Mouse (Mus musculus) testis, adult 2 months (tissue): ENCODE results near the gene Sox5. TPM values are rescaled to one million over a fixed set of nuclear protein-coding genes. Genes with fewer than 3 reads are reported as not detected.

Experiments used
- H3K27ac ChIP-seq: fragments of 200-500 bp; 2 replicates; pipeline ENCODE4 v1.5.1; 2012; ENCODE audit warnings: low read depth, low read length; ENCODE audit not compliant: control insufficient read depth, insufficient read depth
- H3K27me3 ChIP-seq: fragments of 200-500 bp; 2 replicates; pipeline ENCODE4 v1.6.1; 2012; ENCODE audit warnings: mild to moderate bottlenecking, low read length, moderate library complexity; ENCODE audit not compliant: control insufficient read depth, insufficient read depth
- H3K36me3 ChIP-seq: fragments of 200-500 bp; 2 replicates; pipeline ENCODE4 v1.6.1; 2012; ENCODE audit warnings: mild to moderate bottlenecking, low read length; ENCODE audit not compliant: control insufficient read depth, insufficient read depth
- H3K4me1 ChIP-seq: fragments of 200-500 bp; 2 replicates; pipeline ENCODE4 v1.6.1; 2012; ENCODE audit warnings: low read length; ENCODE audit not compliant: control insufficient read depth, insufficient read depth
- H3K4me3 ChIP-seq: fragments of 200-500 bp; 2 replicates; pipeline ENCODE4 v1.5.1; 2012; ENCODE audit warnings: low read depth, mild to moderate bottlenecking, low read length, moderate library complexity, mixed read lengths; ENCODE audit not compliant: control insufficient read depth
- CTCF ChIP-seq: fragments of 200-500 bp; IDR thresholded peaks from 2 replicates; pipeline ENCODE4 v1.5.1; 2012; ENCODE audit warnings: low read depth, mild to moderate bottlenecking, inconsistent platforms, low read length, moderate library complexity; ENCODE audit not compliant: control insufficient read depth, insufficient read depth, insufficient replicate concordance
- POLR2A ChIP-seq: fragments of 200-500 bp; IDR thresholded peaks from 2 replicates; pipeline ENCODE4 v1.6.1; 2012; ENCODE audit warnings: low read depth, mild to moderate bottlenecking, inconsistent platforms, low read length, moderate library complexity; ENCODE audit not compliant: control insufficient read depth
- polyA plus RNA-seq: library from polyadenylated mRNA; depleted of rRNA; stranded (reverse); fragments of >200 nt; gene quantifications from 2 replicates; pipeline ENCODE4 v1.2.3, GENCODE M21; 2012

Gene Sox5
- polyA plus RNA-seq, 1 experiment: 148 TPM

DNA sequence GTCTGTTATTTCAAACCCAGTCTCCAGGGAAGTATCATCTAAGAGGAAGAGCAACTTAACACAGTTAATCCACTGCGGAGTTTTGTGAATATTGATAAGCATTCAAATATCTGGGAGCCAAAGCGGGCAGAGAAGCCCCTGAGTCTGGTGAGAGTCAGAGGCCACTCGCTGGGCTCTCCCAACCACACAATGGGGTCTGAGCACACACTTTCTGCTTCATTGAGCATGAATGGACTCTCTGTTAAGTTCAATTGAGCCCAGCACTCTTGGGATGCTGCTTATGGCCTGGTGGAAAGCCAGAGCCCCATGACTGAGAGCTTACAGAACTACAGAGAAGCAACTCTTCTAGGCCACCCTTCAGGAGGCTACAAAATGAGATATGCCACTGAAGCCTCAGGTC lies 221.6 kb downstream of the Sox5 start:
- Histone ChIP-seq H3K27me3 (no peaks in the 10 kb centered on the region), H3K36me3 (no peaks in the 10 kb centered on the region), H3K27ac (no peak overlapping the region), H3K4me1 (no peaks in the 10 kb centered on the region), H3K4me3 (no peak overlapping the region)
- TF ChIP-seq CTCF (no peak), POLR2A (no peak)

- Histone ChIP-seq H3K27me3 (no peaks in the 10 kb centered on the region), H3K4me1 (no peaks in the 10 kb centered on the region), H3K36me3 (no peaks in the 10 kb centered on the region), H3K4me3 (no peak overlapping the region), H3K27ac (no peak overlapping the region)
- no peak for TF ChIP-seq CTCF
- no peak for TF ChIP-seq POLR2A
Observed at GRCm38 (mm10) chr6:144553476-144553875, 228.3 kb downstream of the Sox5 start.

- TF ChIP-seq POLR2A: no peak
- no peak for TF ChIP-seq CTCF
- H3K4me1 ChIP-seq: no peaks in the 10 kb centered on the region
Observed at GRCm38 (mm10) chr6:144548991-144549390, 232.8 kb downstream of the Sox5 start.

GRCm38 (mm10) chr6:144547141-144547540 lies 234.6 kb downstream of the Sox5 start:
- no peak overlapping the region for H3K27ac ChIP-seq
- H3K27me3 ChIP-seq: no peaks in the 10 kb centered on the region
- no peak overlapping the region for H3K4me3 ChIP-seq
- no peaks in the 10 kb centered on the region for H3K4me1 ChIP-seq
- no peaks in the 10 kb centered on the region for H3K36me3 ChIP-seq
- TF ChIP-seq CTCF (no peak; the same call in 1 of the 2 replicates), POLR2A (no peak)

More at GRCm38 (mm10) chr6:144548991-144549390, 232.8 kb downstream of the Sox5 start:
- Histone ChIP-seq H3K4me3 (no peak overlapping the region), H3K27ac (no peak overlapping the region), H3K27me3 (no peaks in the 10 kb centered on the region), H3K36me3 (no peaks in the 10 kb centered on the region)

- Histone ChIP-seq H3K4me3 (no peak overlapping the region), H3K4me1 (no peaks in the 10 kb centered on the region), H3K27ac (no peak overlapping the region), H3K27me3 (no peaks in the 10 kb centered on the region), H3K36me3 (no peaks in the 10 kb centered on the region)
- TF ChIP-seq POLR2A (no peak), CTCF (no peak)
Observed at GRCm38 (mm10) chr6:144545549-144545948, 236.2 kb downstream of the Sox5 start.

- TF ChIP-seq CTCF (no peak), POLR2A (no peak)
- Histone ChIP-seq H3K4me3 (no peak overlapping the region), H3K36me3 (no peaks in the 10 kb centered on the region), H3K27ac (no peak overlapping the region), H3K4me1 (no peaks in the 10 kb centered on the region), H3K27me3 (no peaks in the 10 kb centered on the region)
Observed at GRCm38 (mm10) chr6:144541316-144541715, 240.5 kb downstream of the Sox5 start.

DNA sequence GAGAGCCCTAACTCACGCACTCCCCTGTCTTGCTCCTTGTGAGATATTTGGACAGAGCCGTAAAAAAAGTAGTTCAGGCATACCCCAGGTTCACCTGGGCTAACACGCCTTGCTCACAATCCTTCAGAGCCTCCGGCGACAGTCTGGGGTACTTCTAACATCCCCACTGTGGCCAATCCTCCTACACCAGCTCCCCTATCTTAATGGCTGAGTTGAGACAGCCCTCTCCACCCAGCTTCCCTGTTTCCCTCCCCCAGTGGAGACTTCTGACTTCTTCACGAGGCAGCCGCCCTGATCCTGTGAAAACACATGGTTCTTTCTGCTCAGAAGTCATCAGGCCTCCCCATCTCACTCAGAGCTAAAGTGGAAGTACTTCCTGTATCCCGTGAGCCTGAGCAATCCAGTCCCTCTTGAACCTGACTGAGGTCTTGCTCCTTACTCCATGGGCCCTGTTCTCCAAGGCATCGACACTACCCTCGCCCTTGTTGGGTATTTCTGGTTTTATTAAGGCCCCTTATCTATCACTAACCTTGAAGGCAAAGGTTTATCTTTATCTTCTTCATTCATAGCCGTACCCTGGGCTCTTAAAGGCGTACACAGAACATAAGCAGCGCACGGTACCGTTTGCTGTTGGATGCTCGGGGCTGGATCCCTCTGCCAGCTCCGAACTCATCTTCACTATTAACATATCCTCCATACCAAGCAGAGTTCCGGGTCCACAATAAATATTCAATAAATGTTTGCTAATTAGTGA lies 242.2 kb downstream of the Sox5 start:
- H3K27ac ChIP-seq: no peak overlapping the region
- H3K27me3 ChIP-seq: no peaks in the 10 kb centered on the region
- TF ChIP-seq CTCF (no peak), POLR2A (no peak)
- no peaks in the 10 kb centered on the region for H3K36me3 ChIP-seq
- H3K4me1 ChIP-seq: no peaks in the 10 kb centered on the region
- no peak overlapping the region for H3K4me3 ChIP-seq
